Comparison of ENCODE assay signal across 8 mouse cellular contexts in genomic region chr16:31906896-31907295, GRCm38 (mm10). TPM values are rescaled to one million over a fixed set of nuclear protein-coding genes. Genes with fewer than 3 reads are reported as not detected.
DNase-seq lines count a peak whose midpoint lies in the region; ATAC-seq and TF ChIP-seq lines count a peak whose summit lies in the region.

No protein-coding gene starts in this region.

- ATAC-seq in embryonic facial prominence, embryonic 13.5 days (ENCODE audit: insufficient number of reproducible peaks, insufficient read depth, low FRiP score, low TSS enrichment, low read depth), result no peak
- ATAC-seq in hindbrain, embryonic 12.5 days (ENCODE audit: low FRiP score), result no peak
- no peak for ATAC-seq in liver, embryonic 15.5 days (ENCODE audit: insufficient read depth)
- peak; percentile 44; the same call in 1 of the 2 replicates for ATAC-seq in neural tube, embryonic 14.5 days (ENCODE audit: low read depth)

- TF ChIP-seq CTCF in thymus, adult 2 months (IDR thresholded peaks at IDR 0.05; ENCODE audit: borderline replicate concordance, control insufficient read depth, extremely low read depth, insufficient read depth, low read length, poor library complexity), result no peak

- no peak overlapping the region for H3K9ac ChIP-seq in embryonic facial prominence, embryonic 13.5 days
- H3K9ac ChIP-seq in hindbrain, embryonic 12.5 days, result peak overlapping the region; percentile 19; the same call in 1 of the 2 replicates
- H3K9ac ChIP-seq in liver, embryonic 15.5 days, result no peak overlapping the region
- H3K9ac ChIP-seq in neural tube, embryonic 14.5 days (replicated peaks; ENCODE audit: low read depth, low read length), result no peak overlapping the region

- H3K9me3 ChIP-seq in embryonic facial prominence, embryonic 13.5 days, result no peaks in the 10 kb centered on the region
- no peaks in the 10 kb centered on the region for H3K9me3 ChIP-seq in hindbrain, embryonic 12.5 days (replicated peaks)
- H3K9me3 ChIP-seq in liver, embryonic 15.5 days (replicated peaks), result no peaks in the 10 kb centered on the region
- H3K9me3 ChIP-seq in neural tube, embryonic 14.5 days (ENCODE audit: control insufficient read depth, low read length), result no peaks in the 10 kb centered on the region

- H3K4me3 ChIP-seq in thymus, adult 2 months (ENCODE audit: control insufficient read depth, insufficient read depth, low read length), result no peak overlapping the region
- peak overlapping the region; percentile 22 for H3K4me3 ChIP-seq in embryonic facial prominence, embryonic 13.5 days
- 0 out of 2 replicates have a peak overlapping the region, but pooled peaks have one; percentile 8 for H3K4me3 ChIP-seq in hindbrain, embryonic 12.5 days
- H3K4me3 ChIP-seq in liver, embryonic 15.5 days (replicated peaks), result no peak overlapping the region
- H3K4me3 ChIP-seq in neural tube, embryonic 14.5 days (ENCODE audit: low read depth, low read length), result no peak overlapping the region

- no peaks in the 10 kb centered on the region for H3K4me1 ChIP-seq in thymus, adult 2 months (replicated peaks; ENCODE audit: control insufficient read depth, insufficient read depth, low read length)
- H3K4me1 ChIP-seq in embryonic facial prominence, embryonic 13.5 days, result peaks cover 20% of the 10 kb centered on the region
- H3K4me1 ChIP-seq in hindbrain, embryonic 12.5 days, result peaks cover 15% of the 10 kb centered on the region
- peaks cover 12% of the 10 kb centered on the region for H3K4me1 ChIP-seq in liver, embryonic 15.5 days (replicated peaks)
- H3K4me1 ChIP-seq in neural tube, embryonic 14.5 days (ENCODE audit: control insufficient read depth, insufficient read depth, low read length), result 0 out of 2 replicates have a peak, but pooled peaks cover 9% of the 10 kb centered on the region

- no peaks in the 10 kb centered on the region for H3K36me3 ChIP-seq in thymus, adult 2 months (ENCODE audit: control insufficient read depth, insufficient read depth, low read length)
- H3K36me3 ChIP-seq in embryonic facial prominence, embryonic 13.5 days, result no peaks in the 10 kb centered on the region
- no peaks in the 10 kb centered on the region for H3K36me3 ChIP-seq in hindbrain, embryonic 12.5 days
- no peaks in the 10 kb centered on the region for H3K36me3 ChIP-seq in liver, embryonic 15.5 days (replicated peaks)
- no peaks in the 10 kb centered on the region for H3K36me3 ChIP-seq in neural tube, embryonic 14.5 days (ENCODE audit: control insufficient read depth, insufficient read depth, low read length)

- DNase-seq in thymus, postnatal 25 days, result peak; percentile 7
- no peak for DNase-seq in thymus, adult 2 months
- DNase-seq in layer of hippocampus, adult 9-10 months (ENCODE audit: low spot score), result no peak
- DNase-seq in frontal cortex, postnatal 25 days (ENCODE audit: low spot score in 2 of 2), result no peak

- peaks cover 5% of the 10 kb centered on the region; the same call in 1 of the 2 replicates for H3K27me3 ChIP-seq in thymus, adult 2 months (ENCODE audit: control insufficient read depth, insufficient read depth, low read length)
- H3K27me3 ChIP-seq in embryonic facial prominence, embryonic 13.5 days, result no peaks in the 10 kb centered on the region
- H3K27me3 ChIP-seq in hindbrain, embryonic 12.5 days, result no peaks in the 10 kb centered on the region; the same call in 1 of the 2 replicates
- peaks cover 12% of the 10 kb centered on the region; the same call in 1 of the 2 replicates for H3K27me3 ChIP-seq in liver, embryonic 15.5 days
- H3K27me3 ChIP-seq in neural tube, embryonic 14.5 days (ENCODE audit: control insufficient read depth, insufficient read depth, low read length), result no peaks in the 10 kb centered on the region

- TF ChIP-seq POLR2A in thymus, adult 2 months (IDR thresholded peaks at IDR 0.05; ENCODE audit: control insufficient read depth, extremely low read depth, insufficient read depth, low read length, poor library complexity), result no peak

- H3K4me2 ChIP-seq in embryonic facial prominence, embryonic 13.5 days, result peak overlapping the region; percentile 56
- peak overlapping the region; percentile 43 for H3K4me2 ChIP-seq in hindbrain, embryonic 12.5 days (replicated peaks)
- peak overlapping the region; percentile 49 for H3K4me2 ChIP-seq in liver, embryonic 15.5 days
- peak overlapping the region; percentile 31; the same call in 1 of the 2 replicates for H3K4me2 ChIP-seq in neural tube, embryonic 14.5 days (ENCODE audit: low read depth, low read length)

- 20% methylated on average over 9 of the region's 9 CpGs for WGBS in thymus, adult 2 months
- WGBS in embryonic facial prominence, embryonic 13.5 days, result 7% methylated on average over 9 of the region's 9 CpGs
- WGBS in hindbrain, embryonic 12.5 days, result 16% methylated on average over 9 of the region's 9 CpGs
- 10% methylated on average over 9 of the region's 9 CpGs for WGBS in liver, embryonic 15.5 days (ENCODE audit: insufficient replicate concordance)
- WGBS in neural tube, embryonic 14.5 days, result 14% methylated on average over 9 of the region's 9 CpGs

- no peak overlapping the region for H3K27ac ChIP-seq in thymus, adult 2 months (ENCODE audit: control insufficient read depth, insufficient read depth, low read length)
- H3K27ac ChIP-seq in embryonic facial prominence, embryonic 13.5 days, result peak overlapping the region; percentile 4; the same call in 1 of the 2 replicates
- H3K27ac ChIP-seq in hindbrain, embryonic 12.5 days, result 0 out of 2 replicates have a peak overlapping the region, but pooled peaks have one; percentile 17
- no peak overlapping the region for H3K27ac ChIP-seq in liver, embryonic 15.5 days (replicated peaks)
- H3K27ac ChIP-seq in neural tube, embryonic 14.5 days (ENCODE audit: low read depth, low read length), result no peak overlapping the region

RNA-seq across cellular contexts. Expression of gene Pigz, which starts 26.8 kb away (rescaled TPM):
- polyA plus RNA-seq in thymus, adult 2 months (2012; rRNA removed), result 8.0 and 8.2 TPM in 2 replicates
- polyA plus RNA-seq in embryonic facial prominence, embryonic 13.5 days (2015; fragmentation: Nextera tagmentation; extraction: Ambion mirVana), result 0.39 and 0.96 TPM in 2 replicates
- polyA plus RNA-seq in hindbrain, embryonic 12.5 days (2016; fragmentation: Nextera tagmentation; extraction: Ambion mirVana), result 2.1 and 2.8 TPM in 2 replicates
- polyA plus RNA-seq in liver, embryonic 15.5 days (2015; fragmentation: Nextera tagmentation; extraction: Ambion mirVana), result 0.23 and 0.48 TPM in 2 replicates
- polyA plus RNA-seq in neural tube, embryonic 14.5 days (2014; fragmentation: Nextera tagmentation; extraction: Ambion mirVana), result 3.9 and 5.0 TPM in 2 replicates

RNA-seq across cellular contexts. Expression of gene Meltf, which starts 28.3 kb away (rescaled TPM):
- 0.43 and 0.60 TPM in 2 replicates for polyA plus RNA-seq in thymus, adult 2 months (2012; rRNA removed)
- 1.3 and 3.7 TPM in 2 replicates for polyA plus RNA-seq in embryonic facial prominence, embryonic 13.5 days (2015; fragmentation: Nextera tagmentation; extraction: Ambion mirVana)
- 0.40 and 0.60 TPM in 2 replicates for polyA plus RNA-seq in hindbrain, embryonic 12.5 days (2016; fragmentation: Nextera tagmentation; extraction: Ambion mirVana)
- 0.02 and 0.07 TPM in 2 replicates for polyA plus RNA-seq in liver, embryonic 15.5 days (2015; fragmentation: Nextera tagmentation; extraction: Ambion mirVana)
- polyA plus RNA-seq in neural tube, embryonic 14.5 days (2014; fragmentation: Nextera tagmentation; extraction: Ambion mirVana), result 0.12 TPM in 2 replicates

RNA-seq across cellular contexts. Expression of gene 0610012G03Rik, which starts 41.4 kb away (rescaled TPM):
- polyA plus RNA-seq in thymus, adult 2 months (2012; rRNA removed), result 81.3 and 88.1 TPM in 2 replicates
- 89.1 and 94.0 TPM in 2 replicates for polyA plus RNA-seq in embryonic facial prominence, embryonic 13.5 days (2015; fragmentation: Nextera tagmentation; extraction: Ambion mirVana)
- polyA plus RNA-seq in hindbrain, embryonic 12.5 days (2016; fragmentation: Nextera tagmentation; extraction: Ambion mirVana), result 81.1 and 88.2 TPM in 2 replicates
- 38.1 and 39.4 TPM in 2 replicates for polyA plus RNA-seq in liver, embryonic 15.5 days (2015; fragmentation: Nextera tagmentation; extraction: Ambion mirVana)
- 115 and 124 TPM in 2 replicates for polyA plus RNA-seq in neural tube, embryonic 14.5 days (2014; fragmentation: Nextera tagmentation; extraction: Ambion mirVana)

RNA-seq across cellular contexts. Expression of gene Ncbp2, which starts 41.4 kb away (rescaled TPM):
- polyA plus RNA-seq in thymus, adult 2 months (2012; rRNA removed), result 9.7 and 11.3 TPM in 2 replicates
- polyA plus RNA-seq in embryonic facial prominence, embryonic 13.5 days (2015; fragmentation: Nextera tagmentation; extraction: Ambion mirVana), result 143 and 144 TPM in 2 replicates
- polyA plus RNA-seq in hindbrain, embryonic 12.5 days (2016; fragmentation: Nextera tagmentation; extraction: Ambion mirVana), result 123 and 128 TPM in 2 replicates
- polyA plus RNA-seq in liver, embryonic 15.5 days (2015; fragmentation: Nextera tagmentation; extraction: Ambion mirVana), result 27.5 and 28.3 TPM in 2 replicates
- polyA plus RNA-seq in neural tube, embryonic 14.5 days (2014; fragmentation: Nextera tagmentation; extraction: Ambion mirVana), result 92.0 and 92.9 TPM in 2 replicates

Comparison
In these comparisons a context has a peak if more than half of its experiments do, and no peak if none do; other contexts are left out.
1. H3K27ac ChIP-seq: peak in embryonic facial prominence, embryonic 13.5 days (single experiment) and hindbrain, embryonic 12.5 days (single experiment); none in thymus, adult 2 months (single experiment), liver, embryonic 15.5 days (single experiment) and neural tube, embryonic 14.5 days (single experiment).
2. H3K4me3 ChIP-seq: peak in embryonic facial prominence, embryonic 13.5 days (single experiment) and hindbrain, embryonic 12.5 days (single experiment); none in thymus, adult 2 months (single experiment), liver, embryonic 15.5 days (single experiment) and neural tube, embryonic 14.5 days (single experiment).
3. Peak in every context shown above with its lines, with median percentiles within 50 percentile points of each other: H3K4me2 ChIP-seq.